Mouse (Mus musculus): ENCODE measurements at regions not wholly inside any gene's neighbourhood (a gene's known extent, or its start where the extent isn't known, plus 50 kb on each side); places are given as distances from the start of the nearest gene placed in this dataset.

DNA sequence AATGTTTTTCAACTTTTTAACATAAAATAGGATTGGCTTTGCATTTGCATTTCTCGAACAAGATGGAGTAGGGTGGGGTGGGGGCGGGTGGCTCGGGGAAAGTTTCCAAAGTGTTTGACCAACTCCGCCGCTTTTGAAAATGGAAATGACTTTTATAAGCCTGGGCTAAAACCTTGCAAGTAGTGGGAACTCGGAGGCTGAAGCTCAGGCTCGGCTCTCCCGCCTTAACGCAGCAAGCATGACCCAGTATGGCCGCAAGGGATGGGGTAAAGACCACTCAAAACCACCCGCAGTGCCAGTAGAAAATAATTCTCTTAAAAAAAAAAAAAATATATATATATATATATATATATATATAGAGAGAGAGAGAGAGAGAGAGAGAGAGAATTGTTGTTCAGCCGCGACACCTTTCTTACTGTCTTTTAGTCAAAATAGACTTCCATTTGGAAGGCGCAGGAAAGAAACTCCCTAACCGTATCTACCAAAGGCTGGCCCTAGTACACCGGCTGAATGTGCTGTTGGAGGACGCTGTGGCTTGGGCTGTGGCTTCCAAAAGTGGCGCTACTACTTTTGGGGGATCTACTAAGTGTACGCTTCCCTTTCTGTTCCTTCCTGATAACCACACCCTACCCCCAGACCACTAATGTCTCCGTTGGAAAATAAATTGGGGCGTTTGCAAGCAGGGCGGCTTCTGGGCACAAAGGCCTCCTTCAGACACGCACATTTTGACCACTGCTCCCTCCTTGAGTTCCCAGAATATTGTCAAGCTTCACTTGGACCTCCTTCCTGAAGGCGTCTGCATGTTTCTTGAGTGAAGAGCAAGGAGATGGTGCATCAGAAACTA lies 126.2 kb downstream of the Nkx6-1 start:
- no peak for TF ChIP-seq CTCF (IDR thresholded peaks at IDR 0.05; ENCODE audit: extremely low read depth, insufficient read depth, low read length)
- TF ChIP-seq POLR2A (IDR thresholded peaks at IDR 0.05; ENCODE audit: extremely low read depth, insufficient read depth, low read length): no peak
